Mouse (Mus musculus) heart, postnatal 4 days (tissue): ENCODE measurements around the gene Xylt1. TPM values are rescaled to one million over a fixed set of nuclear protein-coding genes. Genes with fewer than 3 reads are reported as not detected.

ENCODE experiments used
- DNase-seq: peaks from one replicate; pipeline ENCODE4 v3.0.0; 2021
- total RNA-seq, 2 experiments: library from RNA; stranded (reverse); gene quantifications; 2 replicates each; pipeline ENCODE4 v1.2.3; 2021

Xylt1 gene
- total RNA-seq, 2 experiments from 2014 or later: 6.5 to 6.9 TPM

DNA sequence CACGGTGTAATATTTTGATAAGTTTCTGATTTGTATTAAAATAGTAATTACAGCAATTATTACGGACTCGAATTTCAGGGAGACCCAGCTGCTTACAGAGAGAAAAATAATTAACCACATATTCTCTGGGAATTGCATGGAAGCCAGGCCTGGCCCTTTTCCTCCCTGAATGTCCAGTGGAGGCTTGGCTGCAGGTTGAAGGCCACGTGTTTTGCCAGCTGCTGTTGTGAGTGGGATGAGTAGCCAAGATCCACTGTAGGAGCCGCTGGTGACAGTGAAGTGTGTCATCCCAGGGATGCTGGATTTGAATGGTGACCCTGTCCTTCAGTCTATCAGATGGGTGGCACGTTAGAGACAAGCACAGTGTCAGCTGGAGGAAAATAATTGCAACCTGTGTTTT, 14.7 kb downstream of the Xylt1 start:
- DNase-seq: no peak

- DNase-seq: no peak
These were observed 17.1 kb downstream of the Xylt1 start for GRCm38 (mm10) chr7:117397877-117398276.

- no peak for DNase-seq
These were observed 19.2 kb downstream of the Xylt1 start for GRCm38 (mm10) chr7:117399971-117400370.

DNA sequence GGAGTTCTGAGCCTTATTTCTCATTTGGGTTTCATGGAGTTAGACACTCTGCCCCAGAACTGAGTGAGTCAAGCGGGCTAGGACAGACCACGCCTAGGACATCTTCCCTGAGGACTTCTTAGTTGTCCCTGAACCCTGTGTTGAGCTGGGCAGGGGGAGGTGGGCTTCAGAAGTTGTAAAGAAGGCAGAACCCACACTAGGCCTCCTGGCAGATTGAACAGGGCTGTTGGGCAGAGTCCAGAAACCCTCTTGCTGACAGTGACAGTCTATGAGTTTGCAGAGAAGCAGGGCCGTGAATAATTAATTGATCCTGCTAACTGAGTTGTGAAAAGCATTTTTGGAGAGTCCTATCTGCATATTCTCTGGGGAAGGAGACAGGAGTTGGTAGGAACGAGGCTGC, 20.8 kb downstream of the Xylt1 start:
- DNase-seq: no peak

GRCm38 (mm10) chr7:117406336-117406735, 25.6 kb downstream of the Xylt1 start:
- DNase-seq: no peak

DNA sequence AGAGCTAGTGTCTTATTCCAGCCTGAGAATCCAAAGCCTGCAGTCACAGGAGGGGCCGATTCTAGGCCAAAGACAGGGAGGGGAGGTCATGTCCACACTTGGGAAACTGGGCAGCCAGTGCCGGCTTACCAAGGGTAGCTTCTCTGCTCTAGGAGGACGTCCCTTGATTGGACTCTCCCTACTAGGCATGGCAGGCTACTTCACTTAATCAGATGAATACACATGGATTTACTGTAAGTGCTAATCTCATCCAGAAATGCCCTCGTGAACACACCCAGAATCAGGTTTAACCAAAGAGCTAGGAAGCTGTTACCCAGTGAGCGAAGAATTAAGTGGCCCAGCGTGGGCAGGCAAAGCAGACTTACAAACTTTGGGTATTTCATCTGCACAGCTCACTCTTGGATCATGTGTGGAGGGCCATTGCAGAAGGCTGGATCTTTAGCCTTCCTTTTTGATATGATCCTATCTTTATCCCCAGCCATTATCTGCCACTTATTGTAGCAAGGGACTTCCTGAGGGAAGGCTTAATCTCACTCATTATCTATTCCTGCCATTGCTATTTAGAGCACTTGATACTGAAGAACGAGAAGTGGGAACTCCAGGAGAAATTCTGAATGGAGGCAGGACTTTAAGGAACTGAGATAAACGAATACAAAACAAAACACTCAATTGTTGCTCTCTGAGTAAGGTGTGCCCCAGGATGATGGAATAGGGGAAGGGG, 28.6 kb downstream of the Xylt1 start:
- no peak for DNase-seq

- DNase-seq: no peak
These were observed 31.1 kb downstream of the Xylt1 start for GRCm38 (mm10) chr7:117411874-117412273.

DNA sequence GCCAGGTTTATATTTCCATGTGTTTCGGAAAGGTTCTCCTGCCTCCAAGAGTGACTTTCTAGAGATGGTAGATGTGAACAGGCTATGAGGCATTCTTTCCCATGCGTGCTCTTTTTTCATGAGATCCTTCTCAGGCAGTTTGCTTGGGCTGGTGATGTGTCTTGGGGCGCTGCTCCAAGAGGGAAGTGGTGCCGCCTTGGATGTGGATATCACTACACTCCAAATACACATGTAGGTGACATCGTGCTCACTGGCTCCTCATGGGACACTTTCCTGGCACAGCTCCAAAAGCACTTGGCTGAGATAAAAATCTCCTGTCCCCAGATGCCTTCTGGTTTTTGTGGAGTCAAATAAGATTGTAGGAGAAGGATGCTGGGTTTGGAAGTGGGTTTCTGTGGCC, 31.6 kb downstream of the Xylt1 start:
- peak; percentile 48 for DNase-seq

DNA sequence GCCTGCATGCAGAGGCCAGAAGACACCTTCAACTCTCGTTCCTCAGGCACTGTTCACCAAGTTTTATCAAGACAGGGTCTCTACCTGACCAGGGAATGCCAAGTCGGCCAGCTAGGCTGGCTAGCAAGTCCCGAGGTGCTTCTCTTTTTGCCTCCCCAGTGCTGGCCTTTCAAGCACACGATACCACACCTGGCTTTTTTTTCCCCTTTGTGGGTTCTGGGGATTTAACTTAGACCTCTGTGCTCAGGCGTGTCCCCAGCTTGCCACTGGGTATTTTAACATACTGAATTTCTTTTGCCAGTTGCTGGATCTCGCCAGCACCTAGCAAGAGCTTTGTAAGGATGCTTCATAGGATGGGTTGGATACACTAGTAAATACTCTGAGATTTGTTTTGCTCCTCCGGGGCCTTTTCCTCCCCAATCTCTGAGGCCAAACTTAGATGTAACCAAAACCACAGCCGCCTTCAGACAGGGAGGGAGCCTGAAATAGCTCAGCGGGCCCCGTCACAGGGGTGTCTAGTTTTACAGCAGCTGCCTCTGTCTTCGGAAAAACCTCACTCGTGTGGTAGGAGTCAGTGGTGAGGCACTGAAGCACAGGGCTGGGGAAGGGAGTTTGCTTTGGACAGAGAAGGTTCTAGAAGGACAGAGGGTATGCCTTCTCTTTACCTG, 33.7 kb downstream of the Xylt1 start:
- DNase-seq: no peak

DNA sequence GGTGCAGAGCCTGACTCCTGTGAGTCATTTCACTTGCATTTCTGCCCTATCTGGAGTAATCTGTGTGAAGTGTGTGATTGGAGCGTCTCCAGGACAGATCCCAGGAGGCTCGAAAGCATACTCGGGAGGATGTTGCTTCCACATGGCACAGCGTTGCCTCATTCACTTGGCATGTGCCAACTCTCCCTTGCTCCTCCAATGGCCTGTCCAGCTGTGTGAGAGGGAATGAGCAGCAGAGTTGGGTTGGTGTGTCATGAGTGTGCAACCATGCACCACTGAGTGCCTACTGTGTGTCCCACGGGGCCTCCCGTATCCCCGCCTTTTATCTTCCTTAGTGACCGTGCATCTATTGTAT, 34.2 kb downstream of the Xylt1 start:
- no peak for DNase-seq

GRCm38 (mm10) chr7:117419041-117419440, 38.3 kb downstream of the Xylt1 start:
- DNase-seq: no peak

DNA sequence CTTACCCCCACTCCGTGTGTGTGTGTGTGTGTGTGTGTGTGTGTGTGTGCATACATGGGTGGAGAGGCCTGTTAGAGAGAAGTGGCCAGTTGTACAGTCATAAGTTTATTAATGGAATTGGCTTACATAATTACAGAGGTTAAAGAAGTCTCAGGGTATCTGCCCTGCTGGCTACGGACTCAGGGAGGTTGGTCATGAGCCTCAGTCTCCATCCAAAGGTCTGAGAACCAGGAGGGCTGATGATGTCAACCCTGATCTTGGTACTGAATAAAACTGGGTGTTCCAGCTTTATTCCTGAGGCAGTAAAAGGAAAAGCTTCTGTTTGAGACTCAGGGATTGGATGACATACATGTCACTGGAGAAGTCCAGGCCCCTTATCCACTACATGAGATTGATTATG, 39.1 kb downstream of the Xylt1 start:
- DNase-seq: no peak

DNA sequence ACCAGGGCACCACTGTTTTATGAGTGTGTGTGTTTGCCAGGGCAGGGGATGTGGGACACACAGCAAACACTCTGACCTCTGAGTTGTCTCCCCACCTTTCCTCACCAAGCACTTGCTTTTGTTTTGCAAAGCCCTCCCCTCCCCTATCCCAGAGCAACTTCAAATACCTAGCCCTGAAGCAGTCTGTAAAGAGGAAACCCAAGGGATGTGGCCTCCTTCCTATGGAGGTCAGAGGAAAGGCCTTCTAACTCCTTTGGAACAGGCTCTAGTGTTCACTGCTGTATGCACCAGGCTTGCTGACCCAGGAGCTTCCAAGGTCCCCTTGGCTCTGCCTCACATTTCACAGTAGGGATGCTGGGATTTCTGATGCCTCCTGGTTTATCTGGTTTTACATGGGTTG, 39.5 kb downstream of the Xylt1 start:
- DNase-seq: no peak

DNA sequence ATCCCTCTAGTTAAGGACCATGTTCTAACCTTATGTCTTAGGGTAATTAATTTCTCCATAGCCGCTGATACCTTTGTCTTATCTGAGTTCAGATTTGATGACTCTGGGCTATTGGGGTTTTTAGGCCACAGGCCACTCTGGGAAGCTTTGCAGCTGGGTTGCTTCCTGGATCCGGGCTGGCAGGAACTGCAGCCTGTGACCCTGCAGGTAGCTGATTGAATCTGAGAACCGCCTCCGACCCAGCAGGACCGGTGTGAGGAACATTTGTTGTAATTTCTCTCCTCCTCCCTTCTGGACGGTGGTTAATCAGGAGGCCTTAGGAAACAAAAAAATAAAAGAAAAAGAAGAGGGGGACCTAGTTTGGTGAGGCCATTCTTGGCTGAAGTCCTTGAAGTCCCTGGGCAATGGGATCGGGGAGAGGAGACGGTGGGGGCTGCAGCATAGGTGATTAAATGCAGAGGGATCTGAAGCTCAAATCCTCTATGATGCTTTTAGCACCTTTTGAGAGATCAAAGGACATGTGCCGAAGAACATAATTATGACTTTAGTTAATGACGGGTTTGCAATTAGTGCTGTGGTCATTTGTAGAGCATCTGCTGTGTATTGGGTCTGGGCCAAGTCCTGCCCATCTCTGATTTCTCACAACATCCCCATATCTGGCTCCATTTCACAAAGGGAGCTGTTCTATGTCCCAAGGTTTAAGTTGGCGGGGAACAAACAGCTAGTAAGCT, 40.2 kb downstream of the Xylt1 start:
- no peak for DNase-seq

DNA sequence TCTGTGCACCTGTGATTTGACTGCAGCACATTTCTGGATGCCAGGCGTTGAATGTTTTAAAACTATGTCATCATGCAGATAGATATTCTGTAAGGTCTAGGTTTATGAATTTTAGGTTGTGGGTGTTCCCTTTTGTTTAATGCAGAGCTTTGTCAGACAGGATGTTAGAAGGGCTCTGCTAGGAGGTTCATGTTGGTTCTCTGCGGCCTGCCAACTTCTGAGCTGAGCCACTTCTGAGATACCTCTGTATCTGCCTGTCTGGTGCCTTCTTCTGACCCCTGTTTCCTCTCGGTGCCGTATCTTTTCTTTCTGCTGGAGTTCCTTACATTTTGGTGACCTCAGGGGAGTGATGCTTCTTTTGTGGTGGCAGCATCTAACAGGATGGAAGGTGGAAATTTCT, 44.1 kb downstream of the Xylt1 start:
- DNase-seq: no peak

DNA sequence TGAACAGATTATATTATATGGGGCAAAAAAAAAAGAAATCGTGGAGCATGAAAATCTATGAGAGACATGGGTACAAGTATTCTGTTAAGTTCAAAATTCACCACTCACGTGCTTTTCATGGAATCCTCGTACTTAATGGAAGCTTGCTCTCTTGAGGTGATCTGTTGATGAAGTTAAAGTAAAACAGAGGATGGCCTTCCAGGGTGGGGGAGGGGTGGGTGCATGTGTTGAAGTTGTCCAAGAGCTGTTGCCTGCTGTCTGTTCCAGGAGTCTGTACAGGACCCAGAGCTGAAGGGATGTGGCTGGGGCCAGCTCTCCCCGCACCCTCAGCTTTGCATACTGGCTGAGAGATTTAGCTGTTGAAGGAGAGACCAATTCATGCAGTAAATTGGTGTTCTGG, 45.6 kb downstream of the Xylt1 start:
- DNase-seq: no peak

- peak; percentile 37 for DNase-seq
These were observed 48.0 kb downstream of the Xylt1 start for GRCm38 (mm10) chr7:117428690-117429224.

- no peak for DNase-seq
These were observed 48.7 kb downstream of the Xylt1 start for GRCm38 (mm10) chr7:117429483-117429882.

GRCm38 (mm10) chr7:117429895-117430294, 49.1 kb downstream of the Xylt1 start:
- DNase-seq: no peak

DNA sequence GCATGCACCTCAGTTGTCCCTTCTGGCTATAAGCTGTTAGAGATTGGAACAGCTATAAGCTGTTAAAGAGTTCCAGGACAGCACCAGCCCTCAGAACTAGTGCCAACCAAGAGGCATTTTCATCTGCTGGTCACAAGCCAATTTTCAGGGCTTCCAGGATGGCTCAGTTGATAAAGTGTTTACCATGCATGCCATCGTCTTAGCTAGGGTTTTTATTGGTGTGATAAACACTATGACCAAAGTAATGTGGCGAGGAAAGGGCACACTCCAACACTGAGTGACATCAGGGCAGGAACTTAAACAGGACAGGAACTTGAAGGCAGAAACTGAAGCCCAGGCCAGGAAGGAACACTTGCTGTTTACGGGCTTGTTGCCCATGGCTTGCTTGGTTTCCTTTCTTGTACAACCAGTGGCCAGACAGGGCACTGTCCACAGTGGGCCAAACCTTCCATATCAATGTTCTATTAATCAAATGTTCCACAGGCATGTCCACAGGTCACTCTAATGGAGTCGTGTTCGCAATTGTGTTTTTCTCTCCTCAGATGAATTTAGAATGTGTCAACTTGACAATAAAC, 49.7 kb downstream of the Xylt1 start:
- no peak for DNase-seq

GRCm38 (mm10) chr7:117433641-117434040, 52.9 kb downstream of the Xylt1 start:
- no peak for DNase-seq

DNA sequence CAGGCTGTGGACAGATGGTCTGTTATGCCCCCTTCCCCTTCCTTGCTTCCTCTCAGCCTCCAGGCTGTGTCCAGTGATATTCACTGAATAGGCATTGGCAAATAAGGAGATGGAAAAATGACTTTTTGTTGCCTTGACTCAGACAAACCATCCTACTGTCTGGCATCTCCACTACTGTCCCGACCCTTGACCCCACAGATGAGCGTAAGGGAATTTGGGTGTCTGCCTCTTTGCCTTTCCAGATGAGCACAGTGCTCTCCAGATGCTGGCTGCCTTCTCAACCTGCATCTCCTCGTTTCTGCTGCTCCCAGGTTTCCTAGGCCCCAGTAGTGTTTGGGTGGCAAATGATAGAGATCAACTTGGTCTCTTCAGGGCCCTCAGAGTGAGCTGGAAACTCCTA, 54.3 kb downstream of the Xylt1 start:
- no peak for DNase-seq
